Mouse (Mus musculus): ENCODE data around the gene Dcst1.

DNA sequence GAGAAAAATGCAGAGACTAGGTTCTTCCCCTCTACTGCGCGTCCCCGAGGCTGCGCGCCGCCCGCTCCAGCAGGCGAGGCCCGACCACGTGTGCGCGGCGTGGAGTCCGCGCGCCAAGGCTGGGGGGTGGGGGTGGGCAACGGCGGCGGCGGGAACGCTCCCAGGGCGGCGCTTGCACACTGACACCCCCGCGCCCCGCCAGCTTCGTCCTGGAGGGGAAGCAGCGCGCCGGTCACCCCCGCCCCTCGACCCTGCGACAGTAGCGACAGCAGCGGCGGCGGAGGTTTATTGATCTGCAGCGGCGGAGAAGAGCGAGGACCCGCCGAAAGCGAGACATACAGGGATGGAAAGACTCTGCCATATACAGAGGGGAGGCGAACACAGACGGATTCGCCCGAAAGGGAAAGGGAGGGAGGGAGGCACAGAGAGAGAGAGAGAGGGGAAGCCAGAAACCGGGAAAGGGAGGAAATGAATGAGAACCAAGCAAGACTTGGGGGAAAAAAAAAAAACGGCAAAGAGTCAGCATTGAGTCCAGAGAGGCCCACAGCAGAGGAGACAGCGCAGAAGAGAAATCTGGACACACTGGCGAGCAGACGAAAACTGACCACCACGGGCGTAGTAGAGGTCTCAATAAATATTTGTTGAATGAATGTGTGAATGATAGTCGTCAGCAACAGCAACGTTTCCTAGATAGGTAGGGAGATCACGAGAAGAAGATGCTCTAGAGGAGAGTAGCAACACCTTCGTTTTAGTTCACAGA is 45.3 kb downstream of the Dcst1 start:
- TF ChIP-seq HCFC1 (IDR thresholded peaks at IDR 0.05; ENCODE audit: borderline replicate concordance, insufficient read depth, low read length) (no peak), MAFK (IDR thresholded peaks at IDR 0.05; ENCODE audit: insufficient read depth, low read depth, low read length) (no peak), CHD2 (IDR thresholded peaks at IDR 0.05; ENCODE audit: low read depth, low read length) (no peak)
